Mouse (Mus musculus): ENCODE measurements around the gene Dusp10. TPM values are rescaled to one million over a fixed set of nuclear protein-coding genes. Genes with fewer than 3 reads are reported as not detected.
A peak's percentile ranks its signal among the peaks of the same experiment; 100 is the strongest.

Gene Dusp10
- 4.2 and 4.4 TPM in 2 replicates for polyA plus RNA-seq (2015; fragmentation: Nextera tagmentation; extraction: Ambion mirVana)

- WGBS: 82% methylated on average over 4 of the region's 4 CpGs
- Histone ChIP-seq H3K27me3 (replicated peaks; ENCODE audit: control insufficient read depth, insufficient read depth, low read length) (no peaks in the 10 kb centered on the region), H3K27ac (ENCODE audit: low read length) (no peak within 1 kb of the TSS)
These were observed at the start of gene Dusp10 for GRCm38 (mm10) chr1:184013106-184013505. TSS of gene Dusp10 (plus strand) at chr1:184013302.

DNA sequence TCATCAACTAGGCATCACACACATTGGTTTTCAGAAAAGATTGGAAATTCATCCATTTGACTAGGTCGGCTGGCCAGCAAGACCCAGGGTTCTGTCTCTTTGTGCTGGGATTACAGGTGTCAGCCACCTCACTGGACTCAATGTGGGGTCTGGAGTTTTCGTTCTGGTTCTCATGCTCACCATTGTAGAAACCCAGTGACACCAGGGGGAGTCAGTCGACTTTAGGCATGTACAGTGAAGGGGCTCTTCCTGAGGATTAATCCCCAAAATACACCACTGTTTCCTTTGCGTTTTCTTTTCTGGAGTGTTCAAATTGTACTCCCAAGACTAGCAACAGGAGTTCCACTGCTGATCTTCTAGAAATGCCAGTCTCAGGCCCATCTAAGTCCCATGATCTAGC is 47.8 kb upstream of the Dusp10 start:
- H3K4me1 ChIP-seq (replicated peaks; ENCODE audit: control insufficient read depth, insufficient read depth, low read length): no peaks in the 10 kb centered on the region
- 80% methylated on average over 4 of the region's 4 CpGs for WGBS
- no peak for ATAC-seq
- H3K4me2 ChIP-seq (ENCODE audit: low read length): no peak overlapping the region
- no peak overlapping the region for H3K27ac ChIP-seq (ENCODE audit: low read length)
- no peak overlapping the region for H3K9ac ChIP-seq (replicated peaks; ENCODE audit: low read depth, low read length)
- H3K36me3 ChIP-seq (ENCODE audit: control insufficient read depth, insufficient read depth): no peaks in the 10 kb centered on the region
- H3K9me3 ChIP-seq (ENCODE audit: control insufficient read depth, low read length): no peaks in the 10 kb centered on the region
- H3K27me3 ChIP-seq (replicated peaks; ENCODE audit: control insufficient read depth, insufficient read depth, low read length): no peaks in the 10 kb centered on the region
- no peak overlapping the region for H3K4me3 ChIP-seq (replicated peaks; ENCODE audit: low read length)

More at GRCm38 (mm10) chr1:184013106-184013505, at the start of gene Dusp10:
- Histone ChIP-seq H3K36me3 (ENCODE audit: control insufficient read depth, insufficient read depth) (no peaks in the 10 kb centered on the region), H3K4me2 (ENCODE audit: low read length) (no peak within 1 kb of the TSS), H3K9ac (replicated peaks; ENCODE audit: low read depth, low read length) (no peak within 1 kb of the TSS), H3K9me3 (ENCODE audit: control insufficient read depth, low read length) (no peaks in the 10 kb centered on the region), H3K4me1 (replicated peaks; ENCODE audit: control insufficient read depth, insufficient read depth, low read length) (no peaks in the 10 kb centered on the region), H3K4me3 (replicated peaks; ENCODE audit: low read length) (no peak within 1 kb of the TSS)
- ATAC-seq: no peak

DNA sequence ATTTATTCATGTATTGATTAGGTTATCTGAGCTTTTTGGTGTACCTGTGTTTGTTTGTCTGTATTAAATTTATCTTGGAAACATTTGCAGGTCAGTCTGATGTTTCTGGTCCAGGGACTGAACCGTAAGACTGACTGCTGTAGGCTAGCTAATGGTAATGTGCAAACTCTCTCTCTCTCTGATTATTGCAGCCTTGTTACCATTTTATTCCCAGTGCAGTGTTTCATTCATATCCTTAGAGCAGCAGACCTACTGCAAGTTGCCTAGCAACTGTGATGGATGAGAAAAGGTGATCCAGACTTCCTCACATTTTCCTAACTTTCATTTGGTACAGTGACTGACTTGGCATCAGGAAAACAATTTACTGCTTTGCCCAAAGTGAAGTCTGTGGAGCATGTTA is 43.8 kb upstream of the Dusp10 start:
- 92% methylated on average over 1 of the region's 1 CpGs for WGBS

GRCm38 (mm10) chr1:183979814-183980243 is 33.3 kb upstream of the Dusp10 start:
- H3K27me3 ChIP-seq (replicated peaks; ENCODE audit: control insufficient read depth, insufficient read depth, low read length): no peaks in the 10 kb centered on the region
- no peak overlapping the region for H3K27ac ChIP-seq (ENCODE audit: low read length)
- no peaks in the 10 kb centered on the region for H3K9me3 ChIP-seq (ENCODE audit: control insufficient read depth, low read length)
- H3K4me3 ChIP-seq (replicated peaks; ENCODE audit: low read length): no peak overlapping the region
- H3K4me1 ChIP-seq (replicated peaks; ENCODE audit: control insufficient read depth, insufficient read depth, low read length): peaks cover 3% of the 10 kb centered on the region; the same call in 1 of the 2 replicates
- H3K9ac ChIP-seq (replicated peaks; ENCODE audit: low read depth, low read length): no peak overlapping the region
- no peak overlapping the region for H3K4me2 ChIP-seq (ENCODE audit: low read length)
- no peak for ATAC-seq
- 86% methylated on average over 9 of the region's 9 CpGs for WGBS
- H3K36me3 ChIP-seq (ENCODE audit: control insufficient read depth, insufficient read depth): no peaks in the 10 kb centered on the region

More for the DNA sequence above, 43.8 kb upstream of the Dusp10 start:
- Histone ChIP-seq H3K9me3 (ENCODE audit: control insufficient read depth, low read length) (no peaks in the 10 kb centered on the region), H3K4me1 (replicated peaks; ENCODE audit: control insufficient read depth, insufficient read depth, low read length) (no peaks in the 10 kb centered on the region), H3K9ac (replicated peaks; ENCODE audit: low read depth, low read length) (no peak overlapping the region), H3K27me3 (replicated peaks; ENCODE audit: control insufficient read depth, insufficient read depth, low read length) (no peaks in the 10 kb centered on the region), H3K4me2 (ENCODE audit: low read length) (no peak overlapping the region), H3K4me3 (replicated peaks; ENCODE audit: low read length) (no peak overlapping the region), H3K36me3 (ENCODE audit: control insufficient read depth, insufficient read depth) (no peaks in the 10 kb centered on the region), H3K27ac (ENCODE audit: low read length) (no peak overlapping the region)
- ATAC-seq: no peak

DNA sequence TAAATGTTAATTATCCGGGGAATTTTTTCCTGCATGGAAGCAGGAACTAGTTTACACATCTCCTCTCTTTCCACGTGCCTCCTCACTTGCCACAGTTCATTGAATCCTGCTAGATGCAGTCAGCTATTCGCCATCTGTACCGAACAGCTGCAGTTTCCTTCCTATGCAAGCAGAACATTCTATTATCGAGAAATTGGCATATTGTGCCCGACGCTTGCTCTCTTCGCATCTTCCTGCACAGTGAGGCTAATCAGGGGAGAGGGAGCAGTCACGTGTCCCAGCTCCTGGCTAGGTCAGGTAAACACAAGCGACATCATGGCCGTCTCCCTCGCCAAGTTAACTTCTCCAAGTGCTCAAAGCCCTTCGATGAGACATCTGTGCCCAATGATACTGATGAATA is 31.0 kb upstream of the Dusp10 start:
- H3K27me3 ChIP-seq (replicated peaks; ENCODE audit: control insufficient read depth, insufficient read depth, low read length): no peaks in the 10 kb centered on the region
- peak; percentile 72 for ATAC-seq
- H3K9me3 ChIP-seq (ENCODE audit: control insufficient read depth, low read length): peaks cover 2% of the 10 kb centered on the region; the same call in 1 of the 2 replicates
- H3K4me1 ChIP-seq (replicated peaks; ENCODE audit: control insufficient read depth, insufficient read depth, low read length): peaks cover 3% of the 10 kb centered on the region; the same call in 1 of the 2 replicates
- H3K27ac ChIP-seq (ENCODE audit: low read length): no peak overlapping the region; the same call in 1 of the 2 replicates
- no peak overlapping the region for H3K4me3 ChIP-seq (replicated peaks; ENCODE audit: low read length)
- no peak overlapping the region for H3K9ac ChIP-seq (replicated peaks; ENCODE audit: low read depth, low read length)
- H3K36me3 ChIP-seq (ENCODE audit: control insufficient read depth, insufficient read depth): no peaks in the 10 kb centered on the region
- 54% methylated on average over 13 of the region's 13 CpGs for WGBS
- peak overlapping the region; percentile 29 for H3K4me2 ChIP-seq (ENCODE audit: low read length)

DNA sequence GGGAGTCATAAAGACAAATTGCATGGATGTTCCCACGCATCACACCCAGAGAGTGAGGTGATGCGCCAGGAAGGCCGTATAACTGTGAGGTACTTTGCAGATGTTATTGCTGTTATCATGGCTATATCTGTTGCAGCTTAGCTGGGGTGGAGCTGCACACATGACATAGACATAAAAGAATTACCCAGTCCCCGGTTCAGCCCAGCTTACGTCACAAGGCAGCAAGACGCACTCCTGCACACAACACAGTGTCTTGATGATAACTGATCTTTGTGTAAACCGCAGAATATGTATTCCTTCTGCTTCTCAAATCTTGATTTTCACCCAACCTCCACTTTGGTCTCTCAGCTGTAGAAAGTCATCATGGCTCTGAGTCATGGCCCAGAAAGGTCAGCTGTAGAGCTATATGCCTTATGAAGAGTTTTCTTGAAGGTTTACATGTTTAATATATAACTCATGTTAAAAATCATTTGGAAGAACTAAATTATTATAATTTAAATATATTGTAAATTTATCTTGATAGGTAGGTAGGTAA is 25.3 kb upstream of the Dusp10 start:
- H3K4me1 ChIP-seq (replicated peaks; ENCODE audit: control insufficient read depth, insufficient read depth, low read length): no peaks in the 10 kb centered on the region
- 96% methylated on average over 7 of the region's 7 CpGs for WGBS
- no peak overlapping the region for H3K27ac ChIP-seq (ENCODE audit: low read length)
- H3K36me3 ChIP-seq (ENCODE audit: control insufficient read depth, insufficient read depth): no peaks in the 10 kb centered on the region
- no peak overlapping the region for H3K4me3 ChIP-seq (replicated peaks; ENCODE audit: low read length)
- H3K9me3 ChIP-seq (ENCODE audit: control insufficient read depth, low read length): peaks cover 2% of the 10 kb centered on the region; the same call in 1 of the 2 replicates
- H3K27me3 ChIP-seq (replicated peaks; ENCODE audit: control insufficient read depth, insufficient read depth, low read length): no peaks in the 10 kb centered on the region
- H3K4me2 ChIP-seq (ENCODE audit: low read length): no peak overlapping the region
- ATAC-seq: no peak
- H3K9ac ChIP-seq (replicated peaks; ENCODE audit: low read depth, low read length): no peak overlapping the region

DNA sequence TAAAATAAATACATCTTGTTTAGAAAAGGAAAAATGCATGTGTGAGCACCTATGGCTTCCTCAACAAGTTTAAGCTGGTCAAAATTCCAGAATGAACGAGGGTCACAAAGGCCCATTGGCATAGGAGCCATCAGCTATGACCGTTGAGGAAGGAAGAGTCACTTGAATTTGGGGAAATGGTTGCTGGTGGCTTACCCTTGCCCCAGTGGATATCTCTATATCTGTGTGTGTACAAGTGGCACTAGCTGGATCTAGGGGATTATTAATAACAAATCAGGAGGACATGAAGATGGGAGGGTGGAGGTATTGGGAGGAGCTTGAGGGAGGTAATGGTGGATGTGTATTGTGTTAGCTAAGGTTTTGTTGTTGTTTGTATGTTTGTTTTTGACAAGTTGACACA is 21.2 kb upstream of the Dusp10 start:
- no peak overlapping the region for H3K4me2 ChIP-seq (ENCODE audit: low read length)

GRCm38 (mm10) chr1:183997207-183997606 is 15.9 kb upstream of the Dusp10 start:
- Histone ChIP-seq H3K36me3 (ENCODE audit: control insufficient read depth, insufficient read depth) (no peaks in the 10 kb centered on the region), H3K4me3 (replicated peaks; ENCODE audit: low read length) (no peak overlapping the region), H3K27ac (ENCODE audit: low read length) (no peak overlapping the region), H3K4me2 (ENCODE audit: low read length) (no peak overlapping the region), H3K27me3 (replicated peaks; ENCODE audit: control insufficient read depth, insufficient read depth, low read length) (no peaks in the 10 kb centered on the region), H3K9ac (replicated peaks; ENCODE audit: low read depth, low read length) (no peak overlapping the region), H3K9me3 (ENCODE audit: control insufficient read depth, low read length) (no peaks in the 10 kb centered on the region; the same call in 1 of the 2 replicates), H3K4me1 (replicated peaks; ENCODE audit: control insufficient read depth, insufficient read depth, low read length) (peaks cover 2% of the 10 kb centered on the region; the same call in 1 of the 2 replicates)
- WGBS: 80% methylated on average over 2 of the region's 2 CpGs
- no peak for ATAC-seq

More for the DNA sequence above, 21.2 kb upstream of the Dusp10 start:
- H3K9me3 ChIP-seq (ENCODE audit: control insufficient read depth, low read length): no peaks in the 10 kb centered on the region
- no peak overlapping the region for H3K27ac ChIP-seq (ENCODE audit: low read length)
- H3K27me3 ChIP-seq (replicated peaks; ENCODE audit: control insufficient read depth, insufficient read depth, low read length): no peaks in the 10 kb centered on the region
- no peak overlapping the region for H3K9ac ChIP-seq (replicated peaks; ENCODE audit: low read depth, low read length)
- no peaks in the 10 kb centered on the region for H3K36me3 ChIP-seq (ENCODE audit: control insufficient read depth, insufficient read depth)
- WGBS: 88% methylated on average over 2 of the region's 2 CpGs
- no peak overlapping the region for H3K4me3 ChIP-seq (replicated peaks; ENCODE audit: low read length)
- no peaks in the 10 kb centered on the region for H3K4me1 ChIP-seq (replicated peaks; ENCODE audit: control insufficient read depth, insufficient read depth, low read length)
- no peak for ATAC-seq

DNA sequence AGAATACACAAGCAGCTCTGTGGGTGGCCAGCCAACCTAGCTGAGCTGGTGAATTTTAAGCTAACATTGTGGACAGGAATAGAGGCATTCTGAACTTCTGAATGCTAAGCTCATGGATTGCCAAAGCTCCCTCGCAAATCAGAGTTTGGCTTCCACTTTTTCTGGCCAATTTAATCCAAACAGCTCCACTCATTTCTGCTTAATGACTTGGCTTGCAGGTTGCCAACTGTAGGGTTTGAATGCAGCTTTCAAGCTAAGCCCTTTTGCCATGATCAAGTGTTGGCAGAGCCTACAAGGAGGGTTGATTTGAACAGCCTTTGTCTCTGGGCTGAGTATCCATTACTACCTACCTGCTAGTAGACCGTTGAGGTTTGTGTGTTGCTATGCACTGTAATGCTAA is 10.6 kb upstream of the Dusp10 start:
- ATAC-seq: peak; percentile 73
- Histone ChIP-seq H3K4me2 (ENCODE audit: low read length) (no peak overlapping the region), H3K4me1 (replicated peaks; ENCODE audit: control insufficient read depth, insufficient read depth, low read length) (peaks cover 5% of the 10 kb centered on the region; the same call in 1 of the 2 replicates), H3K27ac (ENCODE audit: low read length) (no peak overlapping the region), H3K9ac (replicated peaks; ENCODE audit: low read depth, low read length) (no peak overlapping the region), H3K4me3 (replicated peaks; ENCODE audit: low read length) (no peak overlapping the region), H3K27me3 (replicated peaks; ENCODE audit: control insufficient read depth, insufficient read depth, low read length) (no peaks in the 10 kb centered on the region), H3K9me3 (ENCODE audit: control insufficient read depth, low read length) (no peaks in the 10 kb centered on the region; the same call in 1 of the 2 replicates), H3K36me3 (ENCODE audit: control insufficient read depth, insufficient read depth) (no peaks in the 10 kb centered on the region)
- WGBS: 27% methylated on average over 2 of the region's 2 CpGs

All from forebrain, embryonic 16.5 days (tissue).